23 mouse cellular contexts compared by ENCODE assay signal in genomic region chr5:111699711-111700303, GRCm38 (mm10). TPM values are rescaled to one million over a fixed set of nuclear protein-coding genes. Genes with fewer than 3 reads are reported as not detected.
A peak's percentile ranks its signal among the peaks of the same experiment; 100 is the strongest.
DNase-seq lines count a peak whose midpoint lies in the region; ATAC-seq lines count a peak whose summit lies in the region.
"Had no signal": no experiment of that assay in that cellular context is flagged by ENCODE, and none has a peak within 500 bp of the region (broad histone marks: within the 10 kb centered on the region; RNA-seq: fewer than 3 reads in every experiment).

No protein-coding gene starts in this region.

- 0 out of 2 replicates have a peak, but pooled peaks cover 23% of the 10 kb centered on the region for H3K27me3 ChIP-seq in forebrain, embryonic 12.5 days
- H3K27me3 ChIP-seq in hindbrain, embryonic 14.5 days (ENCODE audit: control insufficient read depth, insufficient read depth, low read length), result no peaks in the 10 kb centered on the region
- no peaks in the 10 kb centered on the region for H3K27me3 ChIP-seq in neural tube, embryonic 12.5 days (replicated peaks)
- no peaks in the 10 kb centered on the region for H3K27me3 ChIP-seq in intestine, embryonic 16.5 days (replicated peaks; ENCODE audit: control insufficient read depth, insufficient read depth, low read length)
- H3K27me3 ChIP-seq: CH12.LX; embryonic facial prominence, embryonic 15.5 days; limb, embryonic 15.5 days had no signal

- 28% methylated on average over 23 of the region's 23 CpGs for WGBS in forebrain, embryonic 12.5 days
- WGBS in hindbrain, embryonic 14.5 days, result 39% methylated on average over 23 of the region's 23 CpGs
- WGBS in neural tube, embryonic 12.5 days, result 44% methylated on average over 23 of the region's 23 CpGs
- WGBS in intestine, embryonic 16.5 days, result 71% methylated on average over 23 of the region's 23 CpGs

- DNase-seq in embryo, embryonic 11 days, result peak; percentile 48
- DNase-seq in embryo, embryonic 10 days (ENCODE audit: low spot score), result no peak
- DNase-seq in hindbrain, embryonic 14.5 days (ENCODE audit: low spot score), result peak; percentile 56
- no peak for DNase-seq in ovary, postnatal 14 days (ENCODE audit: low spot score)
- no peak for DNase-seq in left cerebral cortex, adult 18-20 months (ENCODE audit: low spot score in 2 of 2)
- DNase-seq: adrenal gland, postnatal 25 days; cerebellum, adult 9-11 months; gastrocnemius, postnatal 36 days; kidney, postnatal 10 days; liver, postnatal 0 days; lung, postnatal 36 days had no signal

- no peaks in the 10 kb centered on the region for H3K36me3 ChIP-seq in forebrain, embryonic 12.5 days (replicated peaks)
- H3K36me3 ChIP-seq in hindbrain, embryonic 14.5 days (replicated peaks; ENCODE audit: control insufficient read depth, insufficient read depth), result no peaks in the 10 kb centered on the region
- H3K36me3 ChIP-seq in neural tube, embryonic 12.5 days, result no peaks in the 10 kb centered on the region
- no peaks in the 10 kb centered on the region for H3K36me3 ChIP-seq in intestine, embryonic 16.5 days (ENCODE audit: control insufficient read depth, insufficient read depth, low read length)
- H3K36me3 ChIP-seq: embryonic facial prominence, embryonic 15.5 days; limb, embryonic 15.5 days had no signal

- H3K9ac ChIP-seq in forebrain, embryonic 12.5 days, result no peak overlapping the region
- H3K9ac ChIP-seq in hindbrain, embryonic 14.5 days, result 0 out of 2 replicates have a peak overlapping the region, but pooled peaks have one; percentile 7
- H3K9ac ChIP-seq in neural tube, embryonic 12.5 days, result no peak overlapping the region
- no peak overlapping the region for H3K9ac ChIP-seq in intestine, embryonic 16.5 days (ENCODE audit: low read depth, low read length)
- H3K9ac ChIP-seq: embryonic facial prominence, embryonic 15.5 days; limb, embryonic 15.5 days; liver, postnatal 0 days had no signal

- H3K4me3 ChIP-seq in forebrain, embryonic 12.5 days (replicated peaks), result no peak overlapping the region
- H3K4me3 ChIP-seq in hindbrain, embryonic 14.5 days (replicated peaks; ENCODE audit: low read length), result no peak overlapping the region
- H3K4me3 ChIP-seq in neural tube, embryonic 12.5 days, result no peak overlapping the region
- no peak overlapping the region for H3K4me3 ChIP-seq in intestine, embryonic 16.5 days (ENCODE audit: low read length)
- H3K4me3 ChIP-seq: embryonic facial prominence, embryonic 15.5 days; limb, embryonic 15.5 days had no signal

- H3K4me1 ChIP-seq in forebrain, embryonic 12.5 days, result peaks cover 51% of the 10 kb centered on the region
- peaks cover 32% of the 10 kb centered on the region for H3K4me1 ChIP-seq in hindbrain, embryonic 14.5 days (replicated peaks; ENCODE audit: control insufficient read depth, insufficient read depth, low read length)
- H3K4me1 ChIP-seq in neural tube, embryonic 12.5 days, result peaks cover 35% of the 10 kb centered on the region
- H3K4me1 ChIP-seq in intestine, embryonic 16.5 days (ENCODE audit: control insufficient read depth, insufficient read depth, low read length), result peaks cover 9% of the 10 kb centered on the region; the same call in 1 of the 2 replicates

- H3K4me2 ChIP-seq in forebrain, embryonic 12.5 days, result no peak overlapping the region
- H3K4me2 ChIP-seq in hindbrain, embryonic 14.5 days (replicated peaks), result no peak overlapping the region
- H3K4me2 ChIP-seq in neural tube, embryonic 12.5 days (replicated peaks), result no peak overlapping the region
- H3K4me2 ChIP-seq in intestine, embryonic 16.5 days (ENCODE audit: low read depth, low read length), result no peak overlapping the region
- H3K4me2 ChIP-seq: embryonic facial prominence, embryonic 15.5 days; heart, embryonic 11.5 days; limb, embryonic 15.5 days had no signal

- peak overlapping the region; percentile 54 for H3K27ac ChIP-seq in forebrain, embryonic 12.5 days
- H3K27ac ChIP-seq in hindbrain, embryonic 14.5 days, result peak overlapping the region; percentile 52; the same call in 1 of the 2 replicates
- H3K27ac ChIP-seq in neural tube, embryonic 12.5 days, result no peak overlapping the region
- H3K27ac ChIP-seq in intestine, embryonic 16.5 days (ENCODE audit: low read length), result no peak overlapping the region
- H3K27ac ChIP-seq: embryonic facial prominence, embryonic 15.5 days; limb, embryonic 15.5 days had no signal

- peak; percentile 39; the same call in 1 of the 2 replicates for ATAC-seq in forebrain, embryonic 12.5 days (ENCODE audit: low FRiP score)
- no peak for ATAC-seq in hindbrain, embryonic 14.5 days (ENCODE audit: low FRiP score)
- ATAC-seq in neural tube, embryonic 12.5 days (ENCODE audit: low FRiP score, low read depth), result peak; percentile 52; the same call in 1 of the 2 replicates
- ATAC-seq in intestine, embryonic 16.5 days, result no peak
- ATAC-seq: intestine, postnatal 0 days; liver, postnatal 0 days had no signal

- no peaks in the 10 kb centered on the region for H3K9me3 ChIP-seq in forebrain, embryonic 12.5 days
- H3K9me3 ChIP-seq in hindbrain, embryonic 14.5 days (ENCODE audit: control insufficient read depth, low read length), result no peaks in the 10 kb centered on the region
- H3K9me3 ChIP-seq in neural tube, embryonic 12.5 days, result no peaks in the 10 kb centered on the region
- no peaks in the 10 kb centered on the region for H3K9me3 ChIP-seq in intestine, embryonic 16.5 days (ENCODE audit: control insufficient read depth, low read length)
- H3K9me3 ChIP-seq: embryonic facial prominence, embryonic 15.5 days; limb, embryonic 15.5 days had no signal

RNA-seq across cellular contexts. Expression of gene Gm26897, which starts 33.9 kb away (rescaled TPM):
- polyA plus RNA-seq in forebrain, embryonic 12.5 days (2016; fragmentation: Nextera tagmentation; extraction: Ambion mirVana), result not detected in 2 replicates
- not detected in 2 replicates for polyA plus RNA-seq in hindbrain, embryonic 14.5 days (2014; fragmentation: Nextera tagmentation; extraction: Ambion mirVana)
- not detected in 2 replicates for polyA plus RNA-seq in neural tube, embryonic 12.5 days (2016; fragmentation: Nextera tagmentation; extraction: Ambion mirVana)
- polyA plus RNA-seq in intestine, embryonic 16.5 days (2015; fragmentation: Nextera tagmentation; extraction: Ambion mirVana), result not detected in 2 replicates
- not detected for total RNA-seq in left cerebral cortex, adult 18-20 months (2021)
- total RNA-seq: adrenal gland, postnatal 25 days; CH12.LX; gastrocnemius, postnatal 36 days; heart, postnatal 25 days; layer of hippocampus, adult 8-10 months; monocyte, adult 5-6 weeks had no signal
- polyA plus RNA-seq: embryonic facial prominence, embryonic 15.5 days; heart, embryonic 11.5 days; intestine, postnatal 0 days; limb, embryonic 15.5 days; liver, postnatal 0 days; stomach, embryonic 14.5 days had no signal

Comparison
In these comparisons a context has a peak if more than half of its experiments do, and no peak if none do; other contexts are left out.
1. DNase-seq: peak in embryo, embryonic 11 days (single experiment) and hindbrain, embryonic 14.5 days (single experiment); none in embryo, embryonic 10 days (single experiment), ovary, postnatal 14 days (single experiment) and left cerebral cortex, adult 18-20 months (0 of 2).
2. ATAC-seq: peak in forebrain, embryonic 12.5 days (single experiment) and neural tube, embryonic 12.5 days (single experiment); none in hindbrain, embryonic 14.5 days (single experiment) and intestine, embryonic 16.5 days (single experiment).
3. H3K27ac ChIP-seq: peak in forebrain, embryonic 12.5 days (single experiment) and hindbrain, embryonic 14.5 days (single experiment); none in neural tube, embryonic 12.5 days (single experiment) and intestine, embryonic 16.5 days (single experiment).